Comparison of ENCODE assay signal across 8 mouse cellular contexts in the genomic region with DNA sequence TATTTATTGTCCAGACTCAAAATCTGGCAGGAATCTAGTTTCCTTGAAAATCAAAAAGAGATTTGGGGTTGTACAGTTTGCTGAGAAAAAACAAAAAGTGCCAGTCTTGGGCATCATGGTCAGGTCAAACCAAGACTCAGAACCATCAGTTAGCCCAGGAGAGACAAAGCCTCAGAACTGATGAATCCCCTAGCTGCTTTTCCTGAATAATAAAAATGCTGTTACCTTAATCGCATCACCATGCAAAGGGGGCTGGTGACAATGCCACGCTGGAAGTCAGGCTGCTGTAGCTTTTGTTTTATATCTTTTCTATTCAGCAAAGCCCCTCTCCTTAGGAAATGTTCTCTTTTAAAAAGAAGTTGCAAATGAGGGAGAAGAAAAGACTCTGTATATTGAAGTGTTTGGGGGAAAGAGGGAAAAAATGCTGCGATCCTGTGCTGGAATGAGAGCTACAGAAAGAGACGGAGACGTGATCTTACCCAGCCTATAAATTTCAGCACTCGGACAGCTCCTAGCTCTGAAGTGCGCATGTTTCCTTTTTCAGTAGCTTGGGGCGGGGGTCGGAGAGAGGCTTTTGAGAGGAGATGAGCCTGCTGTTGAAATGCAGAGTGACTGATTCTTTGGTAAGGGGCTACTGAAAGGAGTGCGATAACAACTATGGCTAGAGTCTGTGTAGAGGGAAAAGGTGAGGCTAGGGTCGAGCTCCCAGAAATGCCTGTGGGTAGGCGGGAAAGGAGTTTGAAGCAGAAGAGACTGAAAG. TPM values are rescaled to one million over a fixed set of nuclear protein-coding genes. Genes with fewer than 3 reads are reported as not detected.
DNase-seq lines count a peak whose midpoint lies in the region; ATAC-seq and TF ChIP-seq lines count a peak whose summit lies in the region.

Gene Glra2 (minus strand): TSS at position 455 of the 760 bp plus-strand sequence.

- H3K4me3 ChIP-seq in heart, embryonic 15.5 days: peak within 1 kb of the TSS; percentile 21; the same call in 1 of the 2 replicates
- H3K4me3 ChIP-seq in heart, adult 2 months: no peak within 1 kb of the TSS
- no peak within 1 kb of the TSS for H3K4me3 ChIP-seq in MEL (ENCODE audit: control insufficient read depth in 1 of 2, insufficient read depth in 1 of 2, low read depth in 2 of 2, low read length in 2 of 2)
- peak within 1 kb of the TSS; percentile 41 for H3K4me3 ChIP-seq in hindbrain, embryonic 16.5 days (ENCODE audit: low read length)
- H3K4me3 ChIP-seq in stomach, postnatal 0 days (ENCODE audit: low read depth, low read length): no peak within 1 kb of the TSS; the same call in 1 of the 2 replicates

- TF ChIP-seq EP300 in heart, adult 2 months (IDR thresholded peaks at IDR 0.05; ENCODE audit: insufficient read depth, low read depth, low read length): no peak
- TF ChIP-seq EP300 in MEL (IDR thresholded peaks at IDR 0.05; ENCODE audit: low read depth in 1 of 2, low read length in 2 of 2): no peak
- no peak for TF ChIP-seq EP300 in stomach, postnatal 0 days (optimal IDR thresholded peaks at IDR 0.05)

- H3K4me2 ChIP-seq in heart, embryonic 15.5 days: peak within 1 kb of the TSS; percentile 61
- peak within 1 kb of the TSS; percentile 64 for H3K4me2 ChIP-seq in hindbrain, embryonic 16.5 days (ENCODE audit: low read length)
- peak within 1 kb of the TSS; percentile 4; the same call in 1 of the 2 replicates for H3K4me2 ChIP-seq in stomach, postnatal 0 days (replicated peaks; ENCODE audit: low read depth)

- TF ChIP-seq CTCF in heart, adult 2 months (IDR thresholded peaks at IDR 0.05): no peak
- TF ChIP-seq CTCF in MEL (IDR thresholded peaks at IDR 0.05 in 2 of 3, conservative IDR thresholded peaks at IDR 0.05 in 1 of 3; ENCODE audit: control insufficient read depth in 1 of 3, insufficient read depth in 1 of 3, low read depth in 2 of 3, low read length in 3 of 3, poor library complexity in 1 of 3, severe bottlenecking in 1 of 3): no peak
- no peak for TF ChIP-seq CTCF in stomach, postnatal 0 days (IDR thresholded peaks at IDR 0.05; ENCODE audit: low read depth)

- no peak within 1 kb of the TSS for H3K27ac ChIP-seq in heart, embryonic 15.5 days
- H3K27ac ChIP-seq in heart, adult 2 months: no peak within 1 kb of the TSS
- H3K27ac ChIP-seq in MEL (ENCODE audit: control insufficient read depth, low read depth, low read length): no peak within 1 kb of the TSS
- peak within 1 kb of the TSS; percentile 21 for H3K27ac ChIP-seq in hindbrain, embryonic 16.5 days (ENCODE audit: low read depth, low read length)
- no peak within 1 kb of the TSS for H3K27ac ChIP-seq in stomach, postnatal 0 days (replicated peaks)

- H3K4me1 ChIP-seq in heart, embryonic 15.5 days (replicated peaks): no peaks in the 10 kb centered on the region
- H3K4me1 ChIP-seq in heart, adult 2 months (ENCODE audit: control insufficient read depth, insufficient read depth, low read length): no peaks in the 10 kb centered on the region
- H3K4me1 ChIP-seq in MEL (ENCODE audit: control insufficient read depth in 1 of 2, insufficient read depth in 2 of 2, low read length in 2 of 2): no peaks in the 10 kb centered on the region
- no peaks in the 10 kb centered on the region for H3K4me1 ChIP-seq in hindbrain, embryonic 16.5 days (ENCODE audit: control insufficient read depth, insufficient read depth, low read depth, low read length)
- H3K4me1 ChIP-seq in stomach, postnatal 0 days (replicated peaks; ENCODE audit: control insufficient read depth, insufficient read depth): no peaks in the 10 kb centered on the region

- no peaks in the 10 kb centered on the region for H3K79me2 ChIP-seq in heart, adult 2 months (replicated peaks; ENCODE audit: control insufficient read depth, insufficient read depth, low read length)
- no peaks in the 10 kb centered on the region for H3K79me2 ChIP-seq in MEL (ENCODE audit: control insufficient read depth, insufficient read depth, low read length, poor library complexity)

- H3K27me3 ChIP-seq in heart, embryonic 15.5 days: no peaks in the 10 kb centered on the region
- no peaks in the 10 kb centered on the region for H3K27me3 ChIP-seq in heart, adult 2 months (ENCODE audit: control insufficient read depth, insufficient read depth, low read length)
- H3K27me3 ChIP-seq in MEL (ENCODE audit: control insufficient read depth in 1 of 2, insufficient read depth in 2 of 2, low read length in 2 of 2): no peaks in the 10 kb centered on the region
- H3K27me3 ChIP-seq in hindbrain, embryonic 16.5 days (replicated peaks; ENCODE audit: control insufficient read depth, insufficient read depth, low read length): no peaks in the 10 kb centered on the region; the same call in 1 of the 2 replicates
- no peaks in the 10 kb centered on the region for H3K27me3 ChIP-seq in stomach, postnatal 0 days (ENCODE audit: control insufficient read depth, insufficient read depth, low read length)

- no peak for DNase-seq in heart, adult 2 months
- peak; percentile 22 for DNase-seq in MEL (ENCODE audit: low read depth, low spot score)
- DNase-seq in embryo, embryonic 9.5 days (ENCODE audit: extremely low spot score): peak; percentile 44
- peak; percentile 7 for DNase-seq in lung, postnatal 10 days
- DNase-seq in stomach, postnatal 0 days (ENCODE audit: low spot score): peak; percentile 16
- DNase-seq in B cell, adult 2 months: no peak

- no peaks in the 10 kb centered on the region for H3K9me3 ChIP-seq in heart, embryonic 15.5 days (replicated peaks)
- H3K9me3 ChIP-seq in MEL (replicated peaks; ENCODE audit: insufficient read depth, low read length): no peaks in the 10 kb centered on the region
- H3K9me3 ChIP-seq in hindbrain, embryonic 16.5 days (ENCODE audit: control insufficient read depth, low read length): no peaks in the 10 kb centered on the region
- no peaks in the 10 kb centered on the region for H3K9me3 ChIP-seq in stomach, postnatal 0 days (ENCODE audit: control insufficient read depth, low read length)

- no peak for TF ChIP-seq POLR2A in heart, adult 2 months (IDR thresholded peaks at IDR 0.05; ENCODE audit: insufficient read depth, low read depth, low read length)
- no peak for TF ChIP-seq POLR2A in MEL (IDR thresholded peaks at IDR 0.05; ENCODE audit: control insufficient read depth in 1 of 2, insufficient read depth in 1 of 2, low read depth in 1 of 2, low read length in 2 of 2, poor library complexity in 1 of 2)

- no peak within 1 kb of the TSS for H3K9ac ChIP-seq in heart, embryonic 15.5 days
- no peak within 1 kb of the TSS for H3K9ac ChIP-seq in heart, adult 2 months (ENCODE audit: low read depth, low read length)
- H3K9ac ChIP-seq in MEL (ENCODE audit: control insufficient read depth, low read depth, low read length, poor library complexity, severe bottlenecking): no peak within 1 kb of the TSS
- peak within 1 kb of the TSS; percentile 38 for H3K9ac ChIP-seq in hindbrain, embryonic 16.5 days (ENCODE audit: low read depth, low read length)
- H3K9ac ChIP-seq in stomach, postnatal 0 days (ENCODE audit: low read length): no peak within 1 kb of the TSS

- 14% methylated on average over 12 of the region's 12 CpGs for WGBS in heart, embryonic 15.5 days
- WGBS in heart, adult 2 months: 15% methylated on average over 12 of the region's 12 CpGs
- 10% methylated on average over 12 of the region's 12 CpGs for WGBS in hindbrain, embryonic 16.5 days
- 15% methylated on average over 12 of the region's 12 CpGs for WGBS in stomach, postnatal 0 days

- TF ChIP-seq RAD21 in MEL (IDR thresholded peaks at IDR 0.05; ENCODE audit: low read depth, low read length): no peak

- no peak for ATAC-seq in heart, embryonic 15.5 days (replicated peaks; ENCODE audit: insufficient number of reproducible peaks, insufficient read depth, low FRiP score, low read depth)
- peak; percentile 82 for ATAC-seq in hindbrain, embryonic 16.5 days
- no peak for ATAC-seq in stomach, postnatal 0 days (ENCODE audit: low FRiP score, low TSS enrichment)

- no peaks in the 10 kb centered on the region for H3K36me3 ChIP-seq in heart, embryonic 15.5 days
- H3K36me3 ChIP-seq in heart, adult 2 months (ENCODE audit: control insufficient read depth, insufficient read depth, low read length): no peaks in the 10 kb centered on the region
- H3K36me3 ChIP-seq in MEL (ENCODE audit: control insufficient read depth in 1 of 2, insufficient read depth in 2 of 2, low read length in 2 of 2): no peaks in the 10 kb centered on the region
- H3K36me3 ChIP-seq in hindbrain, embryonic 16.5 days (ENCODE audit: control insufficient read depth, insufficient read depth, low read length): no peaks in the 10 kb centered on the region
- no peaks in the 10 kb centered on the region for H3K36me3 ChIP-seq in stomach, postnatal 0 days (ENCODE audit: control insufficient read depth, insufficient read depth, low read length)

- intact Hi-C loops in heart, adult 2 months (cut with DNase I): no loop called here

TF ChIP-seq in MEL, 35 proteins besides CTCF, POLR2A, EP300 and RAD21:
- TF ChIP-seq MAFK (IDR thresholded peaks at IDR 0.05; ENCODE audit: borderline replicate concordance, low read depth, low read length): no peak
- no peak for TF ChIP-seq HCFC1 (IDR thresholded peaks at IDR 0.05; ENCODE audit: low read depth, low read length)
- TF ChIP-seq CHD1 (IDR thresholded peaks at IDR 0.05; ENCODE audit: low read depth, low read length): no peak
- TF ChIP-seq BHLHE40 (IDR thresholded peaks at IDR 0.05; ENCODE audit: borderline replicate concordance, low read depth, low read length): no peak
- no peak for TF ChIP-seq TCF12 (IDR thresholded peaks at IDR 0.05; ENCODE audit: low read depth, low read length)
- no peak for TF ChIP-seq E2F4 (IDR thresholded peaks at IDR 0.05; ENCODE audit: borderline replicate concordance, low read depth, low read length)
- no peak for TF ChIP-seq RCOR1 (IDR thresholded peaks at IDR 0.05; ENCODE audit: low read depth, low read length)
- TF ChIP-seq POLR2AphosphoS2 (IDR thresholded peaks at IDR 0.05; ENCODE audit: low read length): no peak

RNA-seq across cellular contexts. Expression of gene Glra2, which starts in this region (rescaled TPM):
- 0.14 TPM in 1 of 2 replicates, not detected in the other for polyA plus RNA-seq in heart, embryonic 15.5 days (2015; fragmentation: Nextera tagmentation; extraction: Ambion mirVana)
- not detected for total RNA-seq in heart, adult 2 months (2021)
- not detected in 2 replicates for polyA plus RNA-seq in heart, adult 2 months (2012; rRNA removed)
- not detected in 2 replicates for total RNA-seq in MEL (2012; rRNA removed)
- polyA plus RNA-seq in MEL (2012; ENCODE audit: insufficient read depth in 1 of 2, insufficient read length in 2 of 2, low read depth in 1 of 2, low replicate concordance in 2 of 2, missing spikeins in 1 of 2): not detected
- polyA plus RNA-seq in hindbrain, embryonic 16.5 days (2015; fragmentation: Nextera tagmentation; extraction: Ambion mirVana): 58.0 and 58.2 TPM in 2 replicates
- polyA plus RNA-seq in stomach, postnatal 0 days (2015; fragmentation: Nextera tagmentation; extraction: Ambion mirVana): 0.13 TPM in 2 replicates

Comparison
In these comparisons a context has a peak if more than half of its experiments do, and no peak if none do; other contexts are left out.
1. RNA of gene Glra2 (polyA plus RNA-seq): 58.0 to 58.2 TPM in hindbrain, embryonic 16.5 days; 0.13 TPM in stomach, postnatal 0 days, 0.14 TPM in heart, embryonic 15.5 days, not detected in heart, adult 2 months and not detected in MEL; every median in the first group is over 10 times any median in the second.
2. H3K4me3 ChIP-seq: peak in heart, embryonic 15.5 days (single experiment) and hindbrain, embryonic 16.5 days (single experiment); none in heart, adult 2 months (single experiment), MEL (0 of 2) and stomach, postnatal 0 days (single experiment).
3. Peak in DNase-seq in MEL; RNA of the gene not detected or under 1 TPM.
4. Peak in DNase-seq and H3K4me2 ChIP-seq in stomach, postnatal 0 days; RNA of the gene not detected or under 1 TPM.
5. H3K4me2 ChIP-seq: peak in every context shown above with its lines; median percentile 64 in hindbrain, embryonic 16.5 days; 61 in heart, embryonic 15.5 days; 4 in stomach, postnatal 0 days.
6. DNase-seq: peak in embryo, embryonic 9.5 days (single experiment) and lung, postnatal 10 days (single experiment); none in heart, adult 2 months (0 of 2) and B cell, adult 2 months (0 of 2).